Mouse (Mus musculus) heart, postnatal 0 days (tissue): ENCODE data around the gene Sectm1a. TPM values are rescaled to one million over a fixed set of nuclear protein-coding genes. Genes with fewer than 3 reads are reported as not detected.
"Not testable (repeated sequence)": the region's sequence is repeated elsewhere in the genome, so short reads cannot be mapped to it uniquely, and the experiment has no call there.

Experiments used
- ATAC-seq: fragments of 200-750 bp; cut with Nextera tagmentation; 2 replicates; pipeline ENCODE4 v1.8.0; 2017; ENCODE audit warnings: low read depth, moderate number of reproducible peaks, moderate library complexity; ENCODE audit not compliant: insufficient read depth
- DNase-seq: peaks from one replicate; pipeline ENCODE4 v3.0.0-alpha.2; 2016; ENCODE audit warnings: low spot score
- H3K27ac ChIP-seq: fragments of 300-500 bp; sonication (generic); 2 replicates; pipeline ENCODE4 v1.5.1; 2014; ENCODE audit warnings: low read depth, mild to moderate bottlenecking
- H3K27me3 ChIP-seq: fragments of 300-500 bp; sonication (generic); 2 replicates; pipeline ENCODE4 v1.6.1; 2014; ENCODE audit warnings: low read length, mixed read lengths; ENCODE audit not compliant: control insufficient read depth, insufficient read depth
- H3K36me3 ChIP-seq: fragments of 300-500 bp; sonication (generic); replicated peaks from 2 replicates; pipeline ENCODE4 v1.6.1; 2014; ENCODE audit warnings: low read length, mixed read lengths; ENCODE audit not compliant: control insufficient read depth, insufficient read depth
- H3K4me1 ChIP-seq: fragments of 300-500 bp; sonication (generic); 2 replicates; pipeline ENCODE4 v1.6.1; 2014; ENCODE audit warnings: antibody characterized with exemption; ENCODE audit not compliant: control insufficient read depth, insufficient read depth
- H3K4me2 ChIP-seq: fragments of 300-500 bp; sonication (generic); 2 replicates; pipeline ENCODE4 v1.6.1; 2014; ENCODE audit warnings: low read depth, mild to moderate bottlenecking, low read length, moderate library complexity
- H3K4me3 ChIP-seq: fragments of 300-500 bp; sonication (generic); 2 replicates; pipeline ENCODE4 v1.5.1; 2014; ENCODE audit warnings: low read depth, low read length
- H3K9ac ChIP-seq: fragments of 300-500 bp; sonication (generic); replicated peaks from 2 replicates; pipeline ENCODE4 v1.6.1; 2014; ENCODE audit warnings: low read depth, low read length, mixed read lengths
- H3K9me3 ChIP-seq: fragments of 300-500 bp; sonication (generic); replicated peaks from 2 replicates; pipeline ENCODE4 v1.6.1; 2016; ENCODE audit warnings: low read length; ENCODE audit not compliant: control insufficient read depth
- CTCF ChIP-seq: IDR thresholded peaks from 2 replicates; pipeline ENCODE4 v1.5.1; 2016; ENCODE audit warnings: antibody characterized with exemption, control low read depth, low read depth
- EP300 ChIP-seq: IDR thresholded peaks from 2 replicates; pipeline ENCODE4 v1.6.1; 2016; ENCODE audit warnings: antibody characterized with exemption, low read depth
- WGBS: fragments of 180-500 bp; shearing (Covaris S2); extraction: QIAGEN DNeasy Blood & Tissue Kit; methylation state at CpG from one replicate; pipeline ENCODE4 v1.1.7; 2014; 5-methylcytosine and 5-hydroxymethylcytosine counted together
- polyA plus RNA-seq: library from polyadenylated mRNA; unstranded; fragments of >200 nt; fragmentation: Nextera tagmentation; extraction: Ambion mirVana; gene quantifications from 2 replicates; pipeline ENCODE4 v1.2.1, GENCODE M21; 2015
- total RNA-seq: library from RNA; depleted of rRNA; stranded (reverse); fragments of >200 nt; gene quantifications from 2 replicates; pipeline ENCODE4 v1.2.3, GENCODE M21; 2014; ENCODE audit warnings: low replicate concordance

Gene Sectm1a
- total and polyA plus RNA-seq, 2 experiments from 2014 or later = 0.25 to 0.27 TPM

GRCm38 (mm10) chr11:121111601-121112000 lies 30.6 kb upstream of the Sectm1a start:
- H3K9me3 ChIP-seq = no peaks in the 10 kb centered on the region
- no peak overlapping the region for H3K27ac ChIP-seq
- H3K27me3 ChIP-seq = no peaks in the 10 kb centered on the region
- no peak for DNase-seq
- H3K4me3 ChIP-seq = no peak overlapping the region
- no peaks in the 10 kb centered on the region for H3K36me3 ChIP-seq
- H3K4me2 ChIP-seq = no peak overlapping the region
- peaks cover 15% of the 10 kb centered on the region for H3K4me1 ChIP-seq
- WGBS = 72% methylated on average over 1 of the region's 1 CpGs
- no peak overlapping the region for H3K9ac ChIP-seq
- ATAC-seq = no peak
- TF ChIP-seq CTCF (no peak), EP300 (no peak)

- Histone ChIP-seq H3K27me3 (no peaks in the 10 kb centered on the region), H3K4me1 (peaks cover 15% of the 10 kb centered on the region), H3K27ac (no peak overlapping the region), H3K9me3 (no peaks in the 10 kb centered on the region), H3K4me3 (no peak overlapping the region), H3K9ac (no peak overlapping the region), H3K4me2 (no peak overlapping the region), H3K36me3 (no peaks in the 10 kb centered on the region)
- DNase-seq = no peak
- TF ChIP-seq EP300 = no peak
- TF ChIP-seq CTCF = no peak
- 77% methylated on average over 3 of the region's 3 CpGs for WGBS
- ATAC-seq = no peak
These were observed 30.0 kb upstream of the Sectm1a start for GRCm38 (mm10) chr11:121111051-121111450.

- Histone ChIP-seq H3K9me3 (no peaks in the 10 kb centered on the region), H3K9ac (no peak overlapping the region), H3K4me1 (peaks cover 15% of the 10 kb centered on the region), H3K36me3 (no peaks in the 10 kb centered on the region), H3K27me3 (no peaks in the 10 kb centered on the region), H3K4me3 (no peak overlapping the region), H3K4me2 (no peak overlapping the region), H3K27ac (no peak overlapping the region)
- DNase-seq (peak; percentile 83), ATAC-seq (peak; percentile 90)
- 0% methylated on average over 2 of the region's 2 CpGs for WGBS
- TF ChIP-seq EP300 = no peak; the same call in 1 of the 2 replicates
- no peak for TF ChIP-seq CTCF
These were observed 29.0 kb upstream of the Sectm1a start for GRCm38 (mm10) chr11:121109986-121110385.

GRCm38 (mm10) chr11:121108061-121108460 lies 27.0 kb upstream of the Sectm1a start:
- Histone ChIP-seq H3K4me3 (no peak overlapping the region), H3K36me3 (no peaks in the 10 kb centered on the region), H3K9ac (no peak overlapping the region), H3K27ac (0 out of 2 replicates have a peak overlapping the region, but pooled peaks have one; percentile 7), H3K4me1 (peaks cover 15% of the 10 kb centered on the region), H3K27me3 (no peaks in the 10 kb centered on the region), H3K4me2 (no peak overlapping the region), H3K9me3 (no peaks in the 10 kb centered on the region)
- 20% methylated on average over 9 of the region's 9 CpGs for WGBS
- TF ChIP-seq CTCF (no peak), EP300 (no peak)
- ATAC-seq = peak; percentile 24; the same call in 1 of the 2 replicates
- peak; percentile 46 for DNase-seq

- H3K27me3 ChIP-seq, DNase-seq, H3K4me2 ChIP-seq, ATAC-seq, H3K9me3 ChIP-seq, H3K36me3 ChIP-seq, H3K4me3 ChIP-seq, H3K9ac ChIP-seq, H3K27ac ChIP-seq: not testable (repeated sequence)
- 89% methylated on average over 1 of the region's 1 CpGs for WGBS
- peaks cover 15% of the 10 kb centered on the region for H3K4me1 ChIP-seq
These were observed 26.2 kb upstream of the Sectm1a start for GRCm38 (mm10) chr11:121107242-121107641.

- no peak for ATAC-seq
- no peaks in the 10 kb centered on the region for H3K27me3 ChIP-seq
These were observed 20.2 kb upstream of the Sectm1a start for GRCm38 (mm10) chr11:121101124-121101805.

More at GRCm38 (mm10) chr11:121101124-121101805, 20.2 kb upstream of the Sectm1a start:
- no peak for TF ChIP-seq EP300
- no peak for TF ChIP-seq CTCF
- 0 out of 2 replicates have a peak, but pooled peaks cover 4% of the 10 kb centered on the region for H3K9me3 ChIP-seq
- no peak overlapping the region for H3K27ac ChIP-seq
- H3K36me3 ChIP-seq = no peaks in the 10 kb centered on the region
- WGBS = 70% methylated on average over 4 of the region's 4 CpGs
- no peak overlapping the region for H3K9ac ChIP-seq
- no peak for DNase-seq
- no peak overlapping the region for H3K4me2 ChIP-seq
- H3K4me1 ChIP-seq = no peaks in the 10 kb centered on the region
- H3K4me3 ChIP-seq = no peak overlapping the region
